Mouse (Mus musculus) forebrain, embryonic 15.5 days (tissue): ENCODE measurements around the gene Mtch1. TPM values are rescaled to one million over a fixed set of nuclear protein-coding genes. Genes with fewer than 3 reads are reported as not detected.
"Not testable (repeated sequence)": the region's sequence is repeated elsewhere in the genome, so short reads cannot be mapped to it uniquely, and the experiment has no call there.

Experiments
- ATAC-seq: fragments of 200-750 bp; cut with Nextera tagmentation; replicated peaks from 2 replicates; pipeline ENCODE4 v1.8.0; 2017; ENCODE audit warnings: mild to moderate bottlenecking, moderate TSS enrichment, moderate library complexity
- H3K27ac ChIP-seq: fragments of 300-500 bp; sonication (generic); replicated peaks from 2 replicates; pipeline ENCODE4 v1.5.1; 2015; ENCODE audit warnings: mild to moderate bottlenecking, inconsistent platforms
- H3K27me3 ChIP-seq: fragments of 300-500 bp; sonication (generic); 2 replicates; pipeline ENCODE4 v1.6.1; 2015; ENCODE audit warnings: inconsistent platforms
- H3K36me3 ChIP-seq: fragments of 300-500 bp; sonication (generic); 2 replicates; pipeline ENCODE4 v1.6.1; 2015; ENCODE audit warnings: mild to moderate bottlenecking, inconsistent platforms
- H3K4me1 ChIP-seq: fragments of 300-500 bp; sonication (generic); 2 replicates; pipeline ENCODE4 v1.6.1; 2015; ENCODE audit warnings: inconsistent platforms
- H3K4me2 ChIP-seq: fragments of 300-500 bp; sonication (generic); replicated peaks from 2 replicates; pipeline ENCODE4 v1.6.1; 2015; ENCODE audit warnings: mild to moderate bottlenecking, inconsistent platforms
- H3K4me3 ChIP-seq: fragments of 300-500 bp; sonication (generic); 2 replicates; pipeline ENCODE4 v1.5.1; 2015; ENCODE audit warnings: mild to moderate bottlenecking, inconsistent platforms
- H3K9ac ChIP-seq: fragments of 300-500 bp; sonication (generic); replicated peaks from 2 replicates; pipeline ENCODE4 v1.6.1; 2015; ENCODE audit warnings: mild to moderate bottlenecking, inconsistent platforms
- H3K9me3 ChIP-seq: fragments of 300-500 bp; sonication (generic); 2 replicates; pipeline ENCODE4 v1.6.1; 2016; ENCODE audit warnings: inconsistent platforms
- WGBS: fragments of 180-500 bp; shearing (Covaris S2); methylation state at CpG from one replicate; pipeline ENCODE4 v1.1.7; 2015; ENCODE audit warnings: mixed read lengths; 5-methylcytosine and 5-hydroxymethylcytosine counted together
- polyA plus RNA-seq: library from polyadenylated mRNA; unstranded; fragments of >200 nt; fragmentation: Nextera tagmentation; extraction: Ambion mirVana; gene quantifications from 2 replicates; pipeline ENCODE4 v1.2.1, GENCODE M21; 2015

The Mtch1 gene
- polyA plus RNA-seq, 1 experiment from 2014 or later = 464 TPM

GRCm38 (mm10) chr17:29326531-29327529, 20.9 kb downstream of the Mtch1 start:
- Histone ChIP-seq H3K27ac (peak overlapping the region; percentile 68), H3K4me1 (peaks cover 36% of the 10 kb centered on the region), H3K9ac (peak overlapping the region; percentile 32), H3K27me3 (peaks cover 9% of the 10 kb centered on the region; the same call in 1 of the 2 replicates), H3K9me3 (no peaks in the 10 kb centered on the region), H3K4me3 (peak overlapping the region; percentile 30), H3K4me2 (peak overlapping the region; percentile 49), H3K36me3 (peaks cover 6% of the 10 kb centered on the region)
- 9% methylated on average over 52 of the region's 52 CpGs for WGBS
- peak; percentile 45; the same call in 1 of the 2 replicates for ATAC-seq

- H3K27me3 ChIP-seq = peaks cover 18% of the 10 kb centered on the region; the same call in 1 of the 2 replicates
- peak overlapping the region; percentile 49; the same call in 1 of the 2 replicates for H3K4me2 ChIP-seq
- H3K9me3 ChIP-seq = no peaks in the 10 kb centered on the region
- no peaks in the 10 kb centered on the region for H3K36me3 ChIP-seq
- no peak for ATAC-seq
- no peak overlapping the region; the same call in 1 of the 2 replicates for H3K9ac ChIP-seq
- H3K4me1 ChIP-seq = peaks cover 28% of the 10 kb centered on the region
- H3K27ac ChIP-seq = no peak overlapping the region
- WGBS = 49% methylated on average over 13 of the region's 13 CpGs
- H3K4me3 ChIP-seq = no peak overlapping the region
These were observed 21.9 kb downstream of the Mtch1 start for GRCm38 (mm10) chr17:29325831-29326230.

- Histone ChIP-seq H3K36me3 (no peaks in the 10 kb centered on the region), H3K9me3 (no peaks in the 10 kb centered on the region), H3K4me2 (no peak overlapping the region), H3K27me3 (peaks cover 20% of the 10 kb centered on the region; the same call in 1 of the 2 replicates), H3K27ac (no peak overlapping the region), H3K9ac (no peak overlapping the region), H3K4me3 (no peak overlapping the region), H3K4me1 (peaks cover 28% of the 10 kb centered on the region)
- 89% methylated on average over 3 of the region's 3 CpGs for WGBS
- ATAC-seq = no peak
These were observed 24.1 kb downstream of the Mtch1 start for GRCm38 (mm10) chr17:29323625-29324024.

- WGBS = 28% methylated on average over 18 of the region's 18 CpGs
- Histone ChIP-seq H3K9ac (no peak overlapping the region), H3K36me3 (no peaks in the 10 kb centered on the region), H3K4me3 (no peak overlapping the region), H3K27ac (no peak overlapping the region), H3K27me3 (peaks cover 20% of the 10 kb centered on the region; the same call in 1 of the 2 replicates), H3K4me1 (peaks cover 24% of the 10 kb centered on the region), H3K9me3 (no peaks in the 10 kb centered on the region), H3K4me2 (no peak overlapping the region)
- ATAC-seq = no peak
These were observed 25.2 kb downstream of the Mtch1 start for GRCm38 (mm10) chr17:29322603-29322962.

- no peaks in the 10 kb centered on the region for H3K36me3 ChIP-seq
- WGBS = 22% methylated on average over 41 of the region's 41 CpGs
- H3K9ac ChIP-seq = no peak overlapping the region
These were observed 25.8 kb downstream of the Mtch1 start for GRCm38 (mm10) chr17:29321765-29322602.

GRCm38 (mm10) chr17:29319881-29320639, 27.7 kb downstream of the Mtch1 start:
- ATAC-seq = no peak
- Histone ChIP-seq H3K4me1 (peaks cover 6% of the 10 kb centered on the region; the same call in 1 of the 2 replicates), H3K9ac (no peak overlapping the region), H3K27ac (no peak overlapping the region), H3K9me3 (no peaks in the 10 kb centered on the region), H3K4me2 (no peak overlapping the region), H3K27me3 (peaks cover 20% of the 10 kb centered on the region; the same call in 1 of the 2 replicates), H3K4me3 (no peak overlapping the region), H3K36me3 (no peaks in the 10 kb centered on the region)
- WGBS = 78% methylated on average over 8 of the region's 8 CpGs

More at GRCm38 (mm10) chr17:29321765-29322602, 25.8 kb downstream of the Mtch1 start:
- no peak overlapping the region for H3K4me3 ChIP-seq
- no peak overlapping the region for H3K4me2 ChIP-seq
- no peak overlapping the region for H3K27ac ChIP-seq
- no peak for ATAC-seq
- H3K27me3 ChIP-seq = peaks cover 20% of the 10 kb centered on the region; the same call in 1 of the 2 replicates
- H3K4me1 ChIP-seq = peaks cover 18% of the 10 kb centered on the region
- H3K9me3 ChIP-seq = no peaks in the 10 kb centered on the region

- no peak for ATAC-seq
- Histone ChIP-seq H3K9me3 (no peaks in the 10 kb centered on the region), H3K27ac (no peak overlapping the region), H3K4me2 (no peak overlapping the region), H3K4me1 (peaks cover 6% of the 10 kb centered on the region; the same call in 1 of the 2 replicates), H3K36me3 (no peaks in the 10 kb centered on the region), H3K4me3 (no peak overlapping the region), H3K27me3 (peaks cover 20% of the 10 kb centered on the region; the same call in 1 of the 2 replicates), H3K9ac (no peak overlapping the region)
- WGBS = 91% methylated on average over 7 of the region's 7 CpGs
These were observed 28.3 kb downstream of the Mtch1 start for GRCm38 (mm10) chr17:29319476-29319875.

GRCm38 (mm10) chr17:29318731-29319250, 28.9 kb downstream of the Mtch1 start:
- WGBS = 37% methylated on average over 6 of the region's 6 CpGs
- no peak for ATAC-seq
- Histone ChIP-seq H3K4me3 (no peak overlapping the region), H3K9me3 (no peaks in the 10 kb centered on the region), H3K36me3 (no peaks in the 10 kb centered on the region), H3K4me1 (peaks cover 6% of the 10 kb centered on the region; the same call in 1 of the 2 replicates), H3K27ac (no peak overlapping the region), H3K27me3 (peaks cover 20% of the 10 kb centered on the region; the same call in 1 of the 2 replicates), H3K9ac (no peak overlapping the region), H3K4me2 (no peak overlapping the region)

- H3K4me3 ChIP-seq, H3K36me3 ChIP-seq, H3K9ac ChIP-seq, H3K4me2 ChIP-seq, H3K27ac ChIP-seq, H3K4me1 ChIP-seq, ATAC-seq, H3K9me3 ChIP-seq: not testable (repeated sequence)
- peaks cover 17% of the 10 kb centered on the region; the same call in 1 of the 2 replicates for H3K27me3 ChIP-seq
- WGBS = 90% methylated on average over 3 of the region's 3 CpGs
These were observed 30.4 kb downstream of the Mtch1 start, which contains the start of gene Pi16 for GRCm38 (mm10) chr17:29317380-29317779. Pi16 (plus strand) TSS chr17:29317680.

- Histone ChIP-seq H3K4me3 (no peak overlapping the region), H3K4me2 (no peak overlapping the region), H3K9me3 (no peaks in the 10 kb centered on the region), H3K27me3 (0 out of 2 replicates have a peak, but pooled peaks cover 12% of the 10 kb centered on the region), H3K9ac (no peak overlapping the region), H3K27ac (no peak overlapping the region), H3K4me1 (no peaks in the 10 kb centered on the region), H3K36me3 (no peaks in the 10 kb centered on the region)
- no peak for ATAC-seq
- WGBS = 56% methylated on average over 3 of the region's 3 CpGs
These were observed 30.8 kb downstream of the Mtch1 start for GRCm38 (mm10) chr17:29316891-29317290.
